Mouse (Mus musculus): Measurements from ENCODE around the gene Plk5. TPM values are rescaled to one million over a fixed set of nuclear protein-coding genes. Genes with fewer than 3 reads are reported as not detected.
A peak's percentile ranks its signal among the peaks of the same experiment; 100 is the strongest.

The Plk5 gene
- polyA plus RNA-seq, 1 experiment from 2014 or later: 0.11 TPM

GRCm38 (mm10) chr10:80348244-80348781 is 7.9 kb upstream of the Plk5 start, which contains the start of gene Adamtsl5:
Gene Adamtsl5 (minus strand): TSS chr10:80348412.
- DNase-seq (ENCODE audit: low spot score) (peak; percentile 79), ATAC-seq (ENCODE audit: low FRiP score) (peak; percentile 33; the same call in 1 of the 2 replicates)
- no peak within 1 kb of the TSS; the same call in 1 of the 2 replicates for H3K4me3 ChIP-seq (ENCODE audit: low read depth, low read length)
- no peaks in the 10 kb centered on the region for H3K36me3 ChIP-seq (ENCODE audit: control insufficient read depth, insufficient read depth, low read length)
- WGBS: 1% methylated on average over 42 of the region's 42 CpGs
- H3K4me1 ChIP-seq (replicated peaks; ENCODE audit: control insufficient read depth, insufficient read depth, low read length): peaks cover 5% of the 10 kb centered on the region; the same call in 1 of the 2 replicates
- H3K27me3 ChIP-seq (ENCODE audit: control insufficient read depth, insufficient read depth, low read length): peaks cover 89% of the 10 kb centered on the region
- peak within 1 kb of the TSS; percentile 25 for H3K4me2 ChIP-seq (replicated peaks; ENCODE audit: low read depth, low read length)
- H3K9ac ChIP-seq (ENCODE audit: low read depth, low read length): 0 out of 2 replicates have a peak within 1 kb of the TSS, but pooled peaks have one; percentile 16
- no peaks in the 10 kb centered on the region for H3K9me3 ChIP-seq (ENCODE audit: control insufficient read depth, low read length)
- no peak within 1 kb of the TSS for H3K27ac ChIP-seq (ENCODE audit: low read depth, low read length)

- Histone ChIP-seq H3K27me3 (ENCODE audit: control insufficient read depth, insufficient read depth, low read length) (peaks cover 87% of the 10 kb centered on the region), H3K9ac (ENCODE audit: low read depth, low read length) (no peak overlapping the region), H3K9me3 (ENCODE audit: control insufficient read depth, low read length) (no peaks in the 10 kb centered on the region), H3K4me1 (replicated peaks; ENCODE audit: control insufficient read depth, insufficient read depth, low read length) (peaks cover 4% of the 10 kb centered on the region; the same call in 1 of the 2 replicates), H3K36me3 (ENCODE audit: control insufficient read depth, insufficient read depth, low read length) (no peaks in the 10 kb centered on the region), H3K4me3 (ENCODE audit: low read depth, low read length) (no peak overlapping the region), H3K27ac (ENCODE audit: low read depth, low read length) (no peak overlapping the region), H3K4me2 (replicated peaks; ENCODE audit: low read depth, low read length) (no peak overlapping the region)
- DNase-seq (ENCODE audit: low spot score) (no peak), ATAC-seq (ENCODE audit: low FRiP score) (no peak)
- WGBS: 22% methylated on average over 19 of the region's 26 CpGs
Measured at GRCm38 (mm10) chr10:80348981-80349380, 7.3 kb upstream of the Plk5 start.

GRCm38 (mm10) chr10:80350292-80350691 is 6.0 kb upstream of the Plk5 start:
- no peaks in the 10 kb centered on the region for H3K9me3 ChIP-seq (ENCODE audit: control insufficient read depth, low read length)
- no peaks in the 10 kb centered on the region for H3K36me3 ChIP-seq (ENCODE audit: control insufficient read depth, insufficient read depth, low read length)
- peak; percentile 94 for DNase-seq (ENCODE audit: low spot score)
- no peak overlapping the region for H3K4me2 ChIP-seq (replicated peaks; ENCODE audit: low read depth, low read length)
- no peak overlapping the region for H3K4me3 ChIP-seq (ENCODE audit: low read depth, low read length)
- peaks cover 4% of the 10 kb centered on the region; the same call in 1 of the 2 replicates for H3K4me1 ChIP-seq (replicated peaks; ENCODE audit: control insufficient read depth, insufficient read depth, low read length)
- H3K9ac ChIP-seq (ENCODE audit: low read depth, low read length): no peak overlapping the region
- peaks cover 85% of the 10 kb centered on the region for H3K27me3 ChIP-seq (ENCODE audit: control insufficient read depth, insufficient read depth, low read length)
- no peak overlapping the region for H3K27ac ChIP-seq (ENCODE audit: low read depth, low read length)
- peak; percentile 69 for ATAC-seq (ENCODE audit: low FRiP score)
- WGBS: 8% methylated on average over 7 of the region's 7 CpGs

- Histone ChIP-seq H3K4me1 (replicated peaks; ENCODE audit: control insufficient read depth, insufficient read depth, low read length) (peaks cover 9% of the 10 kb centered on the region), H3K9me3 (ENCODE audit: control insufficient read depth, low read length) (no peaks in the 10 kb centered on the region), H3K36me3 (ENCODE audit: control insufficient read depth, insufficient read depth, low read length) (no peaks in the 10 kb centered on the region), H3K27me3 (ENCODE audit: control insufficient read depth, insufficient read depth, low read length) (peaks cover 91% of the 10 kb centered on the region), H3K4me3 (ENCODE audit: low read depth, low read length) (no peak overlapping the region), H3K27ac (ENCODE audit: low read depth, low read length) (no peak overlapping the region), H3K9ac (ENCODE audit: low read depth, low read length) (no peak overlapping the region), H3K4me2 (replicated peaks; ENCODE audit: low read depth, low read length) (no peak overlapping the region)
- ATAC-seq (ENCODE audit: low FRiP score) (no peak), DNase-seq (ENCODE audit: low spot score) (no peak)
- WGBS: 21% methylated on average over 11 of the region's 11 CpGs
Measured at GRCm38 (mm10) chr10:80351896-80352295, 4.4 kb upstream of the Plk5 start.

- ATAC-seq (ENCODE audit: low FRiP score): no peak
- WGBS: 65% methylated on average over 8 of the region's 8 CpGs
- peaks cover 92% of the 10 kb centered on the region for H3K27me3 ChIP-seq (ENCODE audit: control insufficient read depth, insufficient read depth, low read length)
Measured at GRCm38 (mm10) chr10:80352727-80353126, 3.5 kb upstream of the Plk5 start.

GRCm38 (mm10) chr10:80355431-80355830 is 828 bp upstream of the Plk5 start:
- DNase-seq (ENCODE audit: low spot score) (no peak), ATAC-seq (ENCODE audit: low FRiP score) (no peak)
- H3K9me3 ChIP-seq (ENCODE audit: control insufficient read depth, low read length): no peaks in the 10 kb centered on the region
- no peak overlapping the region for H3K27ac ChIP-seq (ENCODE audit: low read depth, low read length)
- H3K4me2 ChIP-seq (replicated peaks; ENCODE audit: low read depth, low read length): no peak overlapping the region
- H3K27me3 ChIP-seq (ENCODE audit: control insufficient read depth, insufficient read depth, low read length): peaks cover 90% of the 10 kb centered on the region
- H3K36me3 ChIP-seq (ENCODE audit: control insufficient read depth, insufficient read depth, low read length): no peaks in the 10 kb centered on the region
- WGBS: 13% methylated on average over 7 of the region's 9 CpGs
- no peak overlapping the region for H3K4me3 ChIP-seq (ENCODE audit: low read depth, low read length)
- no peak overlapping the region for H3K9ac ChIP-seq (ENCODE audit: low read depth, low read length)
- peaks cover 6% of the 10 kb centered on the region; the same call in 1 of the 2 replicates for H3K4me1 ChIP-seq (replicated peaks; ENCODE audit: control insufficient read depth, insufficient read depth, low read length)

More at GRCm38 (mm10) chr10:80352727-80353126, 3.5 kb upstream of the Plk5 start:
- 0 out of 2 replicates have a peak overlapping the region, but pooled peaks have one; percentile 11 for H3K9ac ChIP-seq (ENCODE audit: low read depth, low read length)
- no peak overlapping the region for H3K4me2 ChIP-seq (replicated peaks; ENCODE audit: low read depth, low read length)
- DNase-seq (ENCODE audit: low spot score): no peak
- no peaks in the 10 kb centered on the region for H3K9me3 ChIP-seq (ENCODE audit: control insufficient read depth, low read length)
- peaks cover 9% of the 10 kb centered on the region for H3K4me1 ChIP-seq (replicated peaks; ENCODE audit: control insufficient read depth, insufficient read depth, low read length)
- no peak overlapping the region for H3K4me3 ChIP-seq (ENCODE audit: low read depth, low read length)
- no peaks in the 10 kb centered on the region for H3K36me3 ChIP-seq (ENCODE audit: control insufficient read depth, insufficient read depth, low read length)
- no peak overlapping the region for H3K27ac ChIP-seq (ENCODE audit: low read depth, low read length)

GRCm38 (mm10) chr10:80356737-80357136 is 478 bp downstream of the Plk5 start:
- Histone ChIP-seq H3K27ac (ENCODE audit: low read depth, low read length) (no peak overlapping the region), H3K4me2 (replicated peaks; ENCODE audit: low read depth, low read length) (peak overlapping the region; percentile 31), H3K9ac (ENCODE audit: low read depth, low read length) (no peak overlapping the region), H3K4me3 (ENCODE audit: low read depth, low read length) (peak overlapping the region; percentile 24), H3K36me3 (ENCODE audit: control insufficient read depth, insufficient read depth, low read length) (no peaks in the 10 kb centered on the region), H3K9me3 (ENCODE audit: control insufficient read depth, low read length) (no peaks in the 10 kb centered on the region), H3K4me1 (replicated peaks; ENCODE audit: control insufficient read depth, insufficient read depth, low read length) (peaks cover 6% of the 10 kb centered on the region; the same call in 1 of the 2 replicates), H3K27me3 (ENCODE audit: control insufficient read depth, insufficient read depth, low read length) (peaks cover 78% of the 10 kb centered on the region)
- WGBS: 3% methylated on average over 34 of the region's 34 CpGs
- DNase-seq (ENCODE audit: low spot score) (no peak), ATAC-seq (ENCODE audit: low FRiP score) (no peak)

GRCm38 (mm10) chr10:80357336-80357735 is 1.1 kb downstream of the Plk5 start:
- no peak overlapping the region for H3K4me3 ChIP-seq (ENCODE audit: low read depth, low read length)
- DNase-seq (ENCODE audit: low spot score): no peak

More at GRCm38 (mm10) chr10:80357336-80357735, 1.1 kb downstream of the Plk5 start:
- Histone ChIP-seq H3K4me2 (replicated peaks; ENCODE audit: low read depth, low read length) (no peak overlapping the region), H3K9me3 (ENCODE audit: control insufficient read depth, low read length) (no peaks in the 10 kb centered on the region), H3K27ac (ENCODE audit: low read depth, low read length) (no peak overlapping the region), H3K4me1 (replicated peaks; ENCODE audit: control insufficient read depth, insufficient read depth, low read length) (peaks cover 6% of the 10 kb centered on the region; the same call in 1 of the 2 replicates), H3K36me3 (ENCODE audit: control insufficient read depth, insufficient read depth, low read length) (no peaks in the 10 kb centered on the region), H3K27me3 (ENCODE audit: control insufficient read depth, insufficient read depth, low read length) (peaks cover 74% of the 10 kb centered on the region), H3K9ac (ENCODE audit: low read depth, low read length) (no peak overlapping the region)
- ATAC-seq (ENCODE audit: low FRiP score): no peak
- WGBS: 40% methylated on average over 7 of the region's 7 CpGs
